Mouse (Mus musculus) cerebellum, adult 2 months (tissue): ENCODE data around the gene Snrpn. TPM values are rescaled to one million over a fixed set of nuclear protein-coding genes. Genes with fewer than 3 reads are reported as not detected.

Experiments
- DNase-seq, 2 experiments: peaks; one replicate each; pipeline ENCODE4 v3.0.0; 2021
- H3K27ac ChIP-seq: fragments of 200-500 bp; 2 replicates; pipeline ENCODE4 v1.5.1; 2012; ENCODE audit warnings: low read length, control low read depth, inconsistent platforms; ENCODE audit not compliant: insufficient read depth
- H3K27me3 ChIP-seq: fragments of 200-500 bp; 2 replicates; pipeline ENCODE4 v1.6.1; 2012; ENCODE audit warnings: inconsistent platforms, mild to moderate bottlenecking, low read length, moderate library complexity; ENCODE audit not compliant: control insufficient read depth, insufficient read depth
- H3K4me1 ChIP-seq: fragments of 200-500 bp; 2 replicates; pipeline ENCODE4 v1.6.1; 2011; ENCODE audit warnings: low read length; ENCODE audit not compliant: control insufficient read depth, insufficient read depth
- H3K4me3 ChIP-seq: fragments of 200-500 bp; replicated peaks from 2 replicates; pipeline ENCODE3; 2011; ENCODE audit warnings: mild to moderate bottlenecking, low read depth, low read length, control low read depth; ENCODE audit not compliant: insufficient read depth
- CTCF ChIP-seq: fragments of 200-500 bp; IDR thresholded peaks from 2 replicates; pipeline ENCODE4 v1.5.1; 2011; ENCODE audit warnings: low read depth, mild to moderate bottlenecking, control low read depth, low read length, moderate library complexity, borderline replicate concordance; ENCODE audit not compliant: insufficient read depth
- POLR2A ChIP-seq: fragments of 200-500 bp; IDR thresholded peaks from 2 replicates; pipeline ENCODE4 v1.6.1; 2011; ENCODE audit warnings: low read length, control low read depth, borderline replicate concordance; ENCODE audit not compliant: insufficient read depth
- WGBS: fragments of 180-500 bp; shearing (Covaris S2); methylation state at CpG from one replicate; pipeline ENCODE4 v1.1.7; 2018; 5-methylcytosine and 5-hydroxymethylcytosine counted together
- polyA plus RNA-seq: library from polyadenylated mRNA; depleted of rRNA; stranded (reverse); fragments of >200 nt; gene quantifications from 2 replicates; pipeline ENCODE4 v1.2.3, GENCODE M21; 2012; rRNA removed

The Snrpn gene
- polyA plus RNA-seq, 1 experiment = 1,030 TPM

DNA sequence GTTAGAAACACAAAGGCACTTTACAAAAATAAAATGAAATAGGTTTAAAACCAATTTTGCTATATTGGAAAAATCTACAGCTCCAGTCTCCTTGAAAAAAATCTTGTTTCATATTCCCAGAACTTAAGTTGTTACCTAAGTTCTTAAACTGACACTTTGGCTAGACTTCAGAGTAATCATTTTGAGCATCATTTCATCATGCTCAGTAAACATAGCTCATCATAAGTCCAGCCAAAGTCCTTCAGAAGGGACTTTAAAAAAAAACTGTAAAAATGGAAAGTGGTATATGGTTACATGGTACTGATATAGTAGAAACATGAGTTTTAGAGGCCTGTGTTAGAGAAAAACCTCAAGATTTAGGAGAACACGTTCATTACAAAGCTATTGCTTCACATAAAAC, 161.4 kb downstream of the Snrpn start:
- DNase-seq = no peak
- Histone ChIP-seq H3K27ac (no peak overlapping the region), H3K4me1 (no peaks in the 10 kb centered on the region), H3K27me3 (no peaks in the 10 kb centered on the region), H3K4me3 (no peak overlapping the region)
- TF ChIP-seq CTCF = no peak
- TF ChIP-seq POLR2A = no peak
- 59% methylated on average over 1 of the region's 1 CpGs for WGBS

Other genes starting within 250 kb of the Snrpn start
- gene Snurf, start 135.2 kb downstream of the Snrpn start, polyA plus RNA-seq = 4.8 TPM in 1 of 2 replicates, not detected in the other
- gene Gm38393, start 135.2 kb downstream of the Snrpn start, polyA plus RNA-seq = 15.4 and 16.5 TPM in 2 replicates